Mouse (Mus musculus): ENCODE data around the gene Olfr668.
"Not testable (repeated sequence)": the region's sequence is repeated elsewhere in the genome, so short reads cannot be mapped to it uniquely, and the experiment has no call there.

- not testable (repeated sequence) for TF ChIP-seq CTCF (IDR thresholded peaks at IDR 0.05; ENCODE audit: borderline replicate concordance, extremely low read depth, insufficient read depth, insufficient read length); POLR2A (IDR thresholded peaks at IDR 0.05; ENCODE audit: borderline replicate concordance, extremely low read depth, insufficient read depth, insufficient read length, poor library complexity, severe bottlenecking)
Measured at GRCm38 (mm10) chr7:104972507-104972906, 44.6 kb upstream of the Olfr668 start.
